Mouse (Mus musculus): ENCODE measurements around the gene Sco2. TPM values are rescaled to one million over a fixed set of nuclear protein-coding genes. Genes with fewer than 3 reads are reported as not detected.

Sco2 gene
- polyA plus RNA-seq, 1 experiment from 2014 or later: 2.4 TPM

- no peaks in the 10 kb centered on the region for H3K9me3 ChIP-seq (replicated peaks)
- no peaks in the 10 kb centered on the region for H3K36me3 ChIP-seq (replicated peaks)
- no peak overlapping the region for H3K4me2 ChIP-seq
- ATAC-seq (ENCODE audit: insufficient read depth): no peak
- 34% methylated on average over 12 of the region's 12 CpGs for WGBS (ENCODE audit: insufficient replicate concordance)
- no peaks in the 10 kb centered on the region for H3K4me1 ChIP-seq (replicated peaks)
- no peak overlapping the region for H3K4me3 ChIP-seq (replicated peaks)
- 0 out of 2 replicates have a peak, but pooled peaks cover 10% of the 10 kb centered on the region for H3K27me3 ChIP-seq
- H3K9ac ChIP-seq: no peak overlapping the region
- H3K27ac ChIP-seq (replicated peaks): no peak overlapping the region
Observed at GRCm38 (mm10) chr15:89387127-89387526, 13.5 kb upstream of the Sco2 start.

- no peaks in the 10 kb centered on the region for H3K9me3 ChIP-seq (replicated peaks)
- ATAC-seq (ENCODE audit: insufficient read depth): no peak; the same call in 1 of the 2 replicates
- peaks cover 21% of the 10 kb centered on the region for H3K27me3 ChIP-seq
- 75% methylated on average over 7 of the region's 7 CpGs for WGBS (ENCODE audit: insufficient replicate concordance)
- no peak within 1 kb of the TSS for H3K4me2 ChIP-seq
- H3K27ac ChIP-seq (replicated peaks): no peak within 1 kb of the TSS
- H3K36me3 ChIP-seq (replicated peaks): no peaks in the 10 kb centered on the region
- H3K4me1 ChIP-seq (replicated peaks): peaks cover 2% of the 10 kb centered on the region
- no peak within 1 kb of the TSS for H3K9ac ChIP-seq
- H3K4me3 ChIP-seq (replicated peaks): no peak within 1 kb of the TSS
Observed at GRCm38 (mm10) chr15:89384617-89385016, 11.0 kb upstream of the Sco2 start, which contains the start of gene Klhdc7b. TSS of gene Klhdc7b (plus strand) at chr15:89384917.

DNA sequence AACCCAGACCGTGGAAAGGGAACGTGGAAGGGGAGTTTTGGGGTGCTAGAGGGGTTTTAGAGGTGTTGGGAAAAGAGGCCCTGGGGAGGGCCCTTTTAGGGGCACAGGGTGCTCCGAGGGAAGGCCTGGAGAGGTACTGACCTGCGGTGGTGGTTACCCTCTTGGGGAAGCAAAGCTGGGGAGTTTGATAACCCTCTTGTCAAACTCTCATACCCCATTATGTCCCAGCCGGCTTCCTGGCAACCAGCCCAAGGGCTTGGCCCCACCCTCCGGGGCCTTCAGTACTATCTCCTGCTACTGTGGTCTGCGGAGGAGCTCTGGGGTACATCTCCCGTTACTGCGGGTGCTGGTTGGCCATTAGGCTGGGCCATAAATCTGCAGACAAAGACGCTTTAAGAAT lies 5.8 kb upstream of the Sco2 start:
- Histone ChIP-seq H3K36me3 (replicated peaks) (no peaks in the 10 kb centered on the region), H3K9ac (no peak overlapping the region), H3K4me2 (peak overlapping the region; percentile 77), H3K27ac (replicated peaks) (no peak overlapping the region), H3K4me1 (replicated peaks) (peaks cover 33% of the 10 kb centered on the region), H3K9me3 (replicated peaks) (no peaks in the 10 kb centered on the region), H3K4me3 (replicated peaks) (peak overlapping the region; percentile 43), H3K27me3 (peaks cover 57% of the 10 kb centered on the region)
- 5% methylated on average over 10 of the region's 10 CpGs for WGBS (ENCODE audit: insufficient replicate concordance)
- ATAC-seq (ENCODE audit: insufficient read depth): peak; percentile 55

GRCm38 (mm10) chr15:89378831-89379401 lies 5.3 kb upstream of the Sco2 start, which contains the start of gene Odf3b:
TSS of gene Odf3b (minus strand) at chr15:89379282.
- H3K4me3 ChIP-seq (replicated peaks): peak within 1 kb of the TSS; percentile 43
- H3K27ac ChIP-seq (replicated peaks): no peak within 1 kb of the TSS
- 2% methylated on average over 32 of the region's 33 CpGs for WGBS (ENCODE audit: insufficient replicate concordance)
- ATAC-seq (ENCODE audit: insufficient read depth): peak; percentile 16; the same call in 1 of the 2 replicates
- peaks cover 57% of the 10 kb centered on the region for H3K27me3 ChIP-seq
- H3K9me3 ChIP-seq (replicated peaks): no peaks in the 10 kb centered on the region
- H3K36me3 ChIP-seq (replicated peaks): no peaks in the 10 kb centered on the region
- H3K9ac ChIP-seq: peak within 1 kb of the TSS; percentile 21; the same call in 1 of the 2 replicates
- peak within 1 kb of the TSS; percentile 77 for H3K4me2 ChIP-seq
- H3K4me1 ChIP-seq (replicated peaks): peaks cover 38% of the 10 kb centered on the region

GRCm38 (mm10) chr15:89377938-89378828 lies 4.5 kb upstream of the Sco2 start:
- H3K27ac ChIP-seq (replicated peaks): no peak overlapping the region
- H3K9ac ChIP-seq: peak overlapping the region; percentile 21; the same call in 1 of the 2 replicates
- H3K36me3 ChIP-seq (replicated peaks): no peaks in the 10 kb centered on the region
- H3K4me2 ChIP-seq: peak overlapping the region; percentile 77
- H3K4me1 ChIP-seq (replicated peaks): peaks cover 46% of the 10 kb centered on the region
- peaks cover 57% of the 10 kb centered on the region for H3K27me3 ChIP-seq
- 18% methylated on average over 46 of the region's 46 CpGs for WGBS (ENCODE audit: insufficient replicate concordance)
- no peak for ATAC-seq (ENCODE audit: insufficient read depth)
- peak overlapping the region; percentile 43 for H3K4me3 ChIP-seq (replicated peaks)
- H3K9me3 ChIP-seq (replicated peaks): no peaks in the 10 kb centered on the region

DNA sequence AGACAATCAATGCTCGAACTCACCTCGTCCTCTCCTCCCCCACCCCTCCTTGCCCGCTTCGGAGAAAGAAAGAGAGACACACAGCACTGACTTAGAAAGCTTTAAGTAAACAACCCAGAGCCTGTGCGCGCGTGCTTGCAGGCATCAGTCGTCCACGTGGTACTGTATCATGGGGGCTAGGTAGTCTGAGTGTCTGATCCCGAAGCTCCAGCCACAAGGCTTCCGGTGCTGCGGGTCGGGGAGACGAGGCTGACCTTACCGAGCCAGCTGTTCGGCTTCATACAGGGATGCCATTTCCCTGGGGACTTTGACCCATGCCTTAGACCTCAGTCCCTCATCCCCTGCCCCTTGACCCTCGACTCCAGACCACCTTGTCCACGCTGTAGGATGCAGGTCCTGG lies 3.7 kb upstream of the Sco2 start:
- H3K36me3 ChIP-seq (replicated peaks): peaks cover 6% of the 10 kb centered on the region
- WGBS (ENCODE audit: insufficient replicate concordance): 13% methylated on average over 18 of the region's 18 CpGs
- H3K9ac ChIP-seq: no peak overlapping the region
- no peaks in the 10 kb centered on the region for H3K9me3 ChIP-seq (replicated peaks)
- peaks cover 54% of the 10 kb centered on the region for H3K4me1 ChIP-seq (replicated peaks)
- peak overlapping the region; percentile 23; the same call in 1 of the 2 replicates for H3K4me2 ChIP-seq
- peaks cover 51% of the 10 kb centered on the region for H3K27me3 ChIP-seq
- no peak for ATAC-seq (ENCODE audit: insufficient read depth)
- no peak overlapping the region for H3K27ac ChIP-seq (replicated peaks)
- no peak overlapping the region for H3K4me3 ChIP-seq (replicated peaks)

- H3K27me3 ChIP-seq: peaks cover 48% of the 10 kb centered on the region
- peaks cover 10% of the 10 kb centered on the region for H3K36me3 ChIP-seq (replicated peaks)
- H3K4me2 ChIP-seq: peak within 1 kb of the TSS; percentile 23; the same call in 1 of the 2 replicates
- no peak for ATAC-seq (ENCODE audit: insufficient read depth)
- peaks cover 58% of the 10 kb centered on the region for H3K4me1 ChIP-seq (replicated peaks)
- WGBS (ENCODE audit: insufficient replicate concordance): 45% methylated on average over 16 of the region's 16 CpGs
- H3K9me3 ChIP-seq (replicated peaks): no peaks in the 10 kb centered on the region
- H3K4me3 ChIP-seq (replicated peaks): no peak within 1 kb of the TSS
- no peak within 1 kb of the TSS for H3K27ac ChIP-seq (replicated peaks)
- H3K9ac ChIP-seq: no peak within 1 kb of the TSS
Observed at GRCm38 (mm10) chr15:89376957-89377356, 3.3 kb upstream of the Sco2 start, which contains the start of gene Tymp. TSS of gene Tymp (minus strand) at chr15:89377039.

DNA sequence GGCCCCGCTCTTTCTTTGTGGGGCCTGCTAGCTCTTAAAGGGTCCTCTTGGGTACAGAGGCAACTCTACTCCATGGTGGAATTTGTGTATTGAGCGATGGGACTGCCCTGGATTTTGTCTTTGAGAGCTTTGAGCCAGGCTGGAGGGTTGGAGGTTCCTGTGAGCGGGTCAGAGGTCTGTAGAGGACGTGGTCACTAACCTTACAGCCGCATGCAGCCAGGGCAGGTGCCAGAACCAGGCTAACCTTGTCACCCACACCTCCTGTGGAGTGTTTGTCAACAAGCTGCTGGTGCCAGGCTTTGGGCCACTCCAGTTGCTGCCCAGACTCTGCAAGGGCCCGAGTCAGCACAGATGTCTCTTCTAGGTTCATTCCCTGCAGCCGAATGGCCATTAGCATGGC lies 2.4 kb upstream of the Sco2 start:
- peaks cover 19% of the 10 kb centered on the region for H3K36me3 ChIP-seq (replicated peaks)
- ATAC-seq (ENCODE audit: insufficient read depth): no peak
- H3K9me3 ChIP-seq (replicated peaks): no peaks in the 10 kb centered on the region
- peaks cover 46% of the 10 kb centered on the region for H3K27me3 ChIP-seq
- H3K9ac ChIP-seq: no peak overlapping the region
- H3K4me1 ChIP-seq (replicated peaks): peaks cover 58% of the 10 kb centered on the region
- H3K4me2 ChIP-seq: no peak overlapping the region
- H3K27ac ChIP-seq (replicated peaks): no peak overlapping the region
- H3K4me3 ChIP-seq (replicated peaks): no peak overlapping the region
- 65% methylated on average over 7 of the region's 7 CpGs for WGBS (ENCODE audit: insufficient replicate concordance)

DNA sequence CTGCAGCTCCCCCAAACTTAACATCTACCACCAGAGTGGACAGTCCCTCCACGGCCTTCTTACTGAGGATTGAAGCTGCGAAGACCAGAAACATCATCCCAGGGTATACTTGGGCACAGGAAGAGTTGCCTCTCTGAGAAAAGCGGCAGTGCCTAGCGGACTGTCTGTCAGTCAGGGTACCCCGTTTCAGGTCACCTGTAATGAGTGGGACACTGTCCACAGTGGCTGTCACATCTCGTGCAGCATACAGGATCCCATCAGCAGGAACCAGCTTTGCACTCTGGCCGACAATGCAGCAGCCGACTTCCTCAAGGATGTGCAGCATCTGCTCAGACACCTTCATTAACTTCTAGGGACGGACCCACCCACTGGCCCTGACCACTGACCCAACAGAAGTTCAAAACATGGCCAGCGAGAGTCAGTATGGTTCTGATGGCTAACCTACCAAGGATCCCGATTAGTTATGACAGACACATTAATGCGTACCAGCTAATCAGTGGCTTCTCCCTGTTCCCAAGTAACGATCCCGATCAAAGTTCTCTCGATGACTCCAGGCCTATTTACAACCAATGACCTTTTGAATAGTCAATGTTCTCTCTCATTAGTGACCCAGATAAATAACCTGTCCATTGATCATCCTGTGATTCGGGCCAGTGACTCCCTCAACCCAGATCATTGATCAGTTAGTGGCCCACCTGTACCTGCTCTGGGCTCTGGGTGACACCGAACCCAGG lies 1.3 kb upstream of the Sco2 start:
- H3K4me1 ChIP-seq (replicated peaks): peaks cover 66% of the 10 kb centered on the region
- 80% methylated on average over 17 of the region's 17 CpGs for WGBS (ENCODE audit: insufficient replicate concordance)
- no peak overlapping the region for H3K4me2 ChIP-seq
- H3K27me3 ChIP-seq: peaks cover 37% of the 10 kb centered on the region
- no peak for ATAC-seq (ENCODE audit: insufficient read depth)
- no peak overlapping the region for H3K27ac ChIP-seq (replicated peaks)
- peaks cover 30% of the 10 kb centered on the region for H3K36me3 ChIP-seq (replicated peaks)
- H3K4me3 ChIP-seq (replicated peaks): no peak overlapping the region
- no peaks in the 10 kb centered on the region for H3K9me3 ChIP-seq (replicated peaks)
- no peak overlapping the region for H3K9ac ChIP-seq

DNA sequence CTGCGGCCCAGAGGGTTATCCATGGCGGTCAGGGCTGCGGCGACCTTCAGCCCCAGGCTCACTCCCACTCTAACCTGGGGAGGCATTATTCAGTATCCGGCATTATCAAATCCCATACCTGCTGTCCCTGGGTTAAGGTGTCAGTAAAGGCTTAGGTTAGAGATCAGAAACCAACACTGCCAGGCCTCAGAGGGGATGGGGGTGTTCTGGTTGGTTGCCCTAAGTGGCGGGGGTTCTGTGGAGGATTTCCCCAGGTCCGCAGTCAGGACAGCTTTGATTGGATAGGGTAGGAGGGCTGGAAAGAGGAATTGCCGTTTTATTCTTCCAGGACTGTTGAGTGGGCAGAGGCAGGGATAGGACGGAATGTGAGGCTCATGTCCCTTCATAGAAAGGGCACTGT lies 694 bp upstream of the Sco2 start:
- Histone ChIP-seq H3K9ac (peak overlapping the region; percentile 78), H3K27ac (replicated peaks) (0 out of 2 replicates have a peak overlapping the region, but pooled peaks have one; percentile 89), H3K4me2 (peak overlapping the region; percentile 99), H3K4me1 (replicated peaks) (peaks cover 62% of the 10 kb centered on the region), H3K36me3 (replicated peaks) (peaks cover 36% of the 10 kb centered on the region), H3K9me3 (replicated peaks) (no peaks in the 10 kb centered on the region), H3K27me3 (peaks cover 33% of the 10 kb centered on the region), H3K4me3 (replicated peaks) (peak overlapping the region; percentile 82)
- ATAC-seq (ENCODE audit: insufficient read depth): no peak
- WGBS (ENCODE audit: insufficient replicate concordance): 50% methylated on average over 9 of the region's 9 CpGs
